Mouse (Mus musculus): ENCODE results near the gene Cox4i2. TPM values are rescaled to one million over a fixed set of nuclear protein-coding genes. Genes with fewer than 3 reads are reported as not detected.
A peak's percentile ranks its signal among the peaks of the same experiment; 100 is the strongest.

Cox4i2 gene
- polyA plus RNA-seq, 1 experiment from 2014 or later = 14.3 TPM

- Histone ChIP-seq H3K9me3 (no peaks in the 10 kb centered on the region), H3K27ac (no peak overlapping the region), H3K36me3 (peaks cover 5% of the 10 kb centered on the region), H3K4me1 (no peaks in the 10 kb centered on the region), H3K27me3 (no peaks in the 10 kb centered on the region), H3K4me3 (no peak overlapping the region), H3K9ac (no peak overlapping the region), H3K4me2 (replicated peaks) (no peak overlapping the region)
- WGBS = 76% methylated on average over 3 of the region's 3 CpGs
- ATAC-seq (ENCODE audit: insufficient number of reproducible peaks, insufficient read depth, low FRiP score, low TSS enrichment) = no peak
Measured at GRCm38 (mm10) chr2:152776019-152776418, 22.0 kb downstream of the Cox4i2 start.

GRCm38 (mm10) chr2:152776435-152776834, 22.5 kb downstream of the Cox4i2 start:
- Histone ChIP-seq H3K36me3 (peaks cover 9% of the 10 kb centered on the region), H3K4me2 (replicated peaks) (no peak overlapping the region), H3K4me3 (no peak overlapping the region), H3K9me3 (no peaks in the 10 kb centered on the region), H3K9ac (no peak overlapping the region), H3K27ac (no peak overlapping the region), H3K27me3 (no peaks in the 10 kb centered on the region), H3K4me1 (no peaks in the 10 kb centered on the region)
- 87% methylated on average over 2 of the region's 2 CpGs for WGBS
- ATAC-seq (ENCODE audit: insufficient number of reproducible peaks, insufficient read depth, low FRiP score, low TSS enrichment) = no peak

- Histone ChIP-seq H3K27me3 (no peaks in the 10 kb centered on the region), H3K27ac (no peak overlapping the region), H3K9ac (no peak overlapping the region), H3K4me1 (no peaks in the 10 kb centered on the region), H3K9me3 (no peaks in the 10 kb centered on the region), H3K4me3 (no peak overlapping the region), H3K4me2 (replicated peaks) (no peak overlapping the region), H3K36me3 (peaks cover 15% of the 10 kb centered on the region)
- 72% methylated on average over 3 of the region's 3 CpGs for WGBS
- ATAC-seq (ENCODE audit: insufficient number of reproducible peaks, insufficient read depth, low FRiP score, low TSS enrichment) = no peak
Measured at GRCm38 (mm10) chr2:152777081-152777480, 23.1 kb downstream of the Cox4i2 start.

GRCm38 (mm10) chr2:152780466-152780865, 26.5 kb downstream of the Cox4i2 start:
- Histone ChIP-seq H3K36me3 (peaks cover 26% of the 10 kb centered on the region), H3K4me3 (no peak overlapping the region), H3K4me2 (replicated peaks) (no peak overlapping the region), H3K27me3 (no peaks in the 10 kb centered on the region), H3K27ac (no peak overlapping the region), H3K9me3 (no peaks in the 10 kb centered on the region), H3K9ac (no peak overlapping the region), H3K4me1 (no peaks in the 10 kb centered on the region)
- ATAC-seq (ENCODE audit: insufficient number of reproducible peaks, insufficient read depth, low FRiP score, low TSS enrichment) = no peak
- WGBS = 97% methylated on average over 2 of the region's 2 CpGs

- H3K27me3 ChIP-seq = no peaks in the 10 kb centered on the region
- no peak overlapping the region for H3K27ac ChIP-seq
- no peak for ATAC-seq (ENCODE audit: insufficient number of reproducible peaks, insufficient read depth, low FRiP score, low TSS enrichment)
- peaks cover 26% of the 10 kb centered on the region for H3K36me3 ChIP-seq
- H3K4me1 ChIP-seq = no peaks in the 10 kb centered on the region; the same call in 1 of the 2 replicates
- H3K9me3 ChIP-seq = no peaks in the 10 kb centered on the region
- no peak overlapping the region for H3K4me3 ChIP-seq
- WGBS = 86% methylated on average over 3 of the region's 3 CpGs
- no peak overlapping the region for H3K4me2 ChIP-seq (replicated peaks)
- H3K9ac ChIP-seq = no peak overlapping the region
Measured at GRCm38 (mm10) chr2:152781031-152781711, 27.2 kb downstream of the Cox4i2 start.

- 83% methylated on average over 5 of the region's 5 CpGs for WGBS
- H3K9ac ChIP-seq = no peak overlapping the region
- no peaks in the 10 kb centered on the region for H3K27me3 ChIP-seq
- no peak overlapping the region for H3K4me2 ChIP-seq (replicated peaks)
- H3K27ac ChIP-seq = no peak overlapping the region
- H3K36me3 ChIP-seq = peaks cover 26% of the 10 kb centered on the region
- no peak overlapping the region for H3K4me3 ChIP-seq
- no peaks in the 10 kb centered on the region; the same call in 1 of the 2 replicates for H3K4me1 ChIP-seq
- no peak for ATAC-seq (ENCODE audit: insufficient number of reproducible peaks, insufficient read depth, low FRiP score, low TSS enrichment)
- no peaks in the 10 kb centered on the region for H3K9me3 ChIP-seq
Measured at GRCm38 (mm10) chr2:152782656-152783055, 28.7 kb downstream of the Cox4i2 start.

GRCm38 (mm10) chr2:152783241-152783640, 29.3 kb downstream of the Cox4i2 start:
- peaks cover 26% of the 10 kb centered on the region for H3K36me3 ChIP-seq
- H3K4me3 ChIP-seq = no peak overlapping the region
- H3K4me1 ChIP-seq = no peaks in the 10 kb centered on the region; the same call in 1 of the 2 replicates
- no peak overlapping the region for H3K9ac ChIP-seq
- no peak overlapping the region; the same call in 1 of the 2 replicates for H3K27ac ChIP-seq
- no peaks in the 10 kb centered on the region for H3K27me3 ChIP-seq
- H3K4me2 ChIP-seq (replicated peaks) = no peak overlapping the region
- 90% methylated on average over 5 of the region's 5 CpGs for WGBS
- ATAC-seq (ENCODE audit: insufficient number of reproducible peaks, insufficient read depth, low FRiP score, low TSS enrichment) = no peak
- no peaks in the 10 kb centered on the region for H3K9me3 ChIP-seq

- ATAC-seq (ENCODE audit: insufficient number of reproducible peaks, insufficient read depth, low FRiP score, low TSS enrichment) = no peak
- Histone ChIP-seq H3K4me3 (no peak overlapping the region), H3K4me2 (replicated peaks) (no peak overlapping the region), H3K27me3 (no peaks in the 10 kb centered on the region), H3K36me3 (peaks cover 26% of the 10 kb centered on the region), H3K27ac (no peak overlapping the region), H3K9ac (no peak overlapping the region), H3K9me3 (no peaks in the 10 kb centered on the region), H3K4me1 (no peaks in the 10 kb centered on the region; the same call in 1 of the 2 replicates)
- 91% methylated on average over 8 of the region's 8 CpGs for WGBS
Measured at GRCm38 (mm10) chr2:152784640-152785039, 30.7 kb downstream of the Cox4i2 start.

GRCm38 (mm10) chr2:152785446-152786350, 31.7 kb downstream of the Cox4i2 start:
- Histone ChIP-seq H3K9ac (no peak overlapping the region), H3K36me3 (peaks cover 24% of the 10 kb centered on the region), H3K4me3 (no peak overlapping the region), H3K9me3 (no peaks in the 10 kb centered on the region), H3K4me1 (no peaks in the 10 kb centered on the region; the same call in 1 of the 2 replicates), H3K27me3 (no peaks in the 10 kb centered on the region), H3K4me2 (replicated peaks) (0 out of 2 replicates have a peak overlapping the region, but pooled peaks have one; percentile 5), H3K27ac (peak overlapping the region; percentile 69)
- no peak for ATAC-seq (ENCODE audit: insufficient number of reproducible peaks, insufficient read depth, low FRiP score, low TSS enrichment)
- 55% methylated on average over 18 of the region's 18 CpGs for WGBS

- Histone ChIP-seq H3K4me3 (no peak overlapping the region), H3K27ac (no peak overlapping the region), H3K4me1 (no peaks in the 10 kb centered on the region; the same call in 1 of the 2 replicates), H3K27me3 (no peaks in the 10 kb centered on the region), H3K9ac (no peak overlapping the region), H3K4me2 (replicated peaks) (no peak overlapping the region), H3K36me3 (peaks cover 10% of the 10 kb centered on the region), H3K9me3 (no peaks in the 10 kb centered on the region)
- 90% methylated on average over 2 of the region's 2 CpGs for WGBS
- ATAC-seq (ENCODE audit: insufficient number of reproducible peaks, insufficient read depth, low FRiP score, low TSS enrichment) = no peak
Measured at GRCm38 (mm10) chr2:152787136-152787535, 33.2 kb downstream of the Cox4i2 start.

- no peak for ATAC-seq (ENCODE audit: insufficient number of reproducible peaks, insufficient read depth, low FRiP score, low TSS enrichment)
- H3K27me3 ChIP-seq = no peaks in the 10 kb centered on the region
- peaks cover 7% of the 10 kb centered on the region for H3K36me3 ChIP-seq
- no peak overlapping the region for H3K4me2 ChIP-seq (replicated peaks)
- H3K9ac ChIP-seq = no peak overlapping the region
- WGBS = 92% methylated on average over 6 of the region's 6 CpGs
- H3K27ac ChIP-seq = no peak overlapping the region
- peaks cover 2% of the 10 kb centered on the region for H3K4me1 ChIP-seq
- no peaks in the 10 kb centered on the region for H3K9me3 ChIP-seq
- H3K4me3 ChIP-seq = no peak overlapping the region
Measured at GRCm38 (mm10) chr2:152787543-152787942, 33.6 kb downstream of the Cox4i2 start.

All from embryonic facial prominence, embryonic 12.5 days (tissue).